Mouse (Mus musculus): ENCODE measurements around the gene Agr2.

DNA sequence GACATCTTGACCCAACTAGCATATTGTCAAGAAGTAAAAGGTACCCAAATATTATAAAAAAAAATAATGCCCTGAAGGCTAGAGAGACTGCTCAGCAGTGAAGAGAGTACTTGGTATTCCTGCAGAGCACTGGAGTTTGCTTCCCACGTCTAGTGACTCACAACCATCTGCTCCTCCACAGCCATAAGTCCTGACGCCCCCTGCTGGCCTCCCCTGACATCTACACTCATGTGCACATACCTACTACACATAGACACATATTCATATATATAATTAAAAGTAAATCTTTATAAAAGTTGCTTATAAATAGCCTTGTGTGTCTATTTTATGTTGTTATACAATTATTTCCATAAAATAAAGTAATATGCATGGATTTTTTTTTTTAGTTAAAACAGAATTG, 25.1 kb downstream of the Agr2 start:
- TF ChIP-seq CTCF (IDR thresholded peaks at IDR 0.05; ENCODE audit: low read depth, low read length): no peak
- TF ChIP-seq POLR2A (IDR thresholded peaks at IDR 0.05; ENCODE audit: borderline replicate concordance, low read depth, low read length): no peak

Data from bone marrow macrophage, adult 2 months (primary cell).